Mouse (Mus musculus) right cerebral cortex, postnatal 25 days (tissue): ENCODE results near the gene Arhgap15.

Experiments used
- DNase-seq: peaks from one replicate; pipeline ENCODE4 v3.0.0; 2022

Arhgap15 gene

GRCm38 (mm10) chr2:44384541-44384940 lies 635.9 kb downstream of the Arhgap15 start:
- DNase-seq, result no peak

- DNase-seq, result no peak
Observed at GRCm38 (mm10) chr2:44389556-44389955, 640.9 kb downstream of the Arhgap15 start.

- DNase-seq, result no peak
Observed at GRCm38 (mm10) chr2:44393789-44394188, 645.2 kb downstream of the Arhgap15 start.

- DNase-seq, result no peak
Observed at GRCm38 (mm10) chr2:44394956-44395501, 646.4 kb downstream of the Arhgap15 start.

GRCm38 (mm10) chr2:44395577-44395976 lies 647.0 kb downstream of the Arhgap15 start:
- no peak for DNase-seq

GRCm38 (mm10) chr2:44397209-44397608 lies 648.6 kb downstream of the Arhgap15 start:
- no peak for DNase-seq

GRCm38 (mm10) chr2:44397735-44398337 lies 649.2 kb downstream of the Arhgap15 start:
- no peak for DNase-seq

- no peak for DNase-seq
Observed at GRCm38 (mm10) chr2:44399191-44399926, 650.7 kb downstream of the Arhgap15 start.

- DNase-seq, result no peak
Observed at GRCm38 (mm10) chr2:44401704-44402422, 653.2 kb downstream of the Arhgap15 start.

GRCm38 (mm10) chr2:44411660-44412059 lies 663.0 kb downstream of the Arhgap15 start:
- DNase-seq, result no peak

- no peak for DNase-seq
Observed at GRCm38 (mm10) chr2:44416331-44416730, 667.7 kb downstream of the Arhgap15 start.

GRCm38 (mm10) chr2:44419547-44420225 lies 671.1 kb downstream of the Arhgap15 start:
- DNase-seq, result no peak

- DNase-seq, result no peak
Observed at GRCm38 (mm10) chr2:44430521-44430920, 681.9 kb downstream of the Arhgap15 start.

- DNase-seq, result no peak
Observed at GRCm38 (mm10) chr2:44436652-44437051, 688.0 kb downstream of the Arhgap15 start.

- no peak for DNase-seq
Observed at GRCm38 (mm10) chr2:44437496-44438057, 689.0 kb downstream of the Arhgap15 start.

GRCm38 (mm10) chr2:44438070-44438469 lies 689.4 kb downstream of the Arhgap15 start:
- no peak for DNase-seq

GRCm38 (mm10) chr2:44444938-44445337 lies 696.3 kb downstream of the Arhgap15 start:
- no peak for DNase-seq
